Mouse (Mus musculus): ENCODE measurements around the gene Tmem201.

Tmem201 gene

GRCm38 (mm10) chr4:149688861-149689260 is 49.0 kb downstream of the Tmem201 start:
- no peak for DNase-seq (ENCODE audit: low read depth in 1 of 2, low spot score in 2 of 2)

GRCm38 (mm10) chr4:149684841-149685623 is 52.8 kb downstream of the Tmem201 start:
- no peak for DNase-seq (ENCODE audit: low read depth in 1 of 2, low spot score in 2 of 2)

GRCm38 (mm10) chr4:149683875-149684274 is 54.0 kb downstream of the Tmem201 start:
- no peak for DNase-seq (ENCODE audit: low read depth in 1 of 2, low spot score in 2 of 2)

- no peak for DNase-seq (ENCODE audit: low read depth in 1 of 2, low spot score in 2 of 2)
Measured at GRCm38 (mm10) chr4:149679056-149679770, 58.6 kb downstream of the Tmem201 start.

- DNase-seq (ENCODE audit: low read depth in 1 of 2, low spot score in 2 of 2) = no peak
Measured at GRCm38 (mm10) chr4:149678006-149678405, 59.8 kb downstream of the Tmem201 start.

GRCm38 (mm10) chr4:149675378-149676261 is 62.2 kb downstream of the Tmem201 start:
- DNase-seq (ENCODE audit: low read depth in 1 of 2, low spot score in 2 of 2) = no peak

GRCm38 (mm10) chr4:149674814-149675377 is 62.9 kb downstream of the Tmem201 start:
- no peak for DNase-seq (ENCODE audit: low read depth in 1 of 2, low spot score in 2 of 2)

- DNase-seq (ENCODE audit: low read depth in 1 of 2, low spot score in 2 of 2) = no peak
Measured at GRCm38 (mm10) chr4:149672747-149673146, 65.1 kb downstream of the Tmem201 start.

- DNase-seq (ENCODE audit: low read depth in 1 of 2, low spot score in 2 of 2) = no peak
Measured at GRCm38 (mm10) chr4:149671175-149671574, 66.7 kb downstream of the Tmem201 start.

GRCm38 (mm10) chr4:149665692-149666090 is 72.2 kb downstream of the Tmem201 start:
- no peak for DNase-seq (ENCODE audit: low read depth in 1 of 2, low spot score in 2 of 2)

All from monocyte, adult 2 months (primary cell).